Mouse (Mus musculus) CH12F3 (cell line): Measurements from ENCODE around the gene Cfap157.

Experiments
- in situ Hi-C: fragments of 300-500 bp; cut with MboI; formaldehyde crosslinking; loops from 2 replicates; pipeline ENCODE4 v1.14.3; 2020; ENCODE audit warnings: low sequenced_read_pairs

Cfap157 gene

DNA sequence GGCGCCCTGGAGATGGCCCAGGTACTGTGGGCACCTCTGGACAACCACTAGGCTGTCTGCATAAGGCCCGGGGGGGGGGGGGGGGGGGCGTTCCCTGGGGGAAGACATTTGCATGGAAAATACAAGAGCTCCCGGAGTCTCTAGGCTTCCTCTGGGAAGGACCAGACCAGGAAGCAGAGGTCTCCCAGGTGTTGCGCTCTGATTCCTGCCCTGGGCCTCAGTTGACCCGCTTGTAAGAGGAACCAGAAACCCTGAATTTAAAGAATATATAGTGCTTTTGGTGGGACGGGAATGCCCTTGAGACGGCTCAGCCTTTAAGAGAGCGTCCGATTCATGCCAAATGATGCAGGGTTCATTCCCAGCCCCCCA, 32.6 kb downstream of the Cfap157 start:
- in situ Hi-C loops, result no loop called here

DNA sequence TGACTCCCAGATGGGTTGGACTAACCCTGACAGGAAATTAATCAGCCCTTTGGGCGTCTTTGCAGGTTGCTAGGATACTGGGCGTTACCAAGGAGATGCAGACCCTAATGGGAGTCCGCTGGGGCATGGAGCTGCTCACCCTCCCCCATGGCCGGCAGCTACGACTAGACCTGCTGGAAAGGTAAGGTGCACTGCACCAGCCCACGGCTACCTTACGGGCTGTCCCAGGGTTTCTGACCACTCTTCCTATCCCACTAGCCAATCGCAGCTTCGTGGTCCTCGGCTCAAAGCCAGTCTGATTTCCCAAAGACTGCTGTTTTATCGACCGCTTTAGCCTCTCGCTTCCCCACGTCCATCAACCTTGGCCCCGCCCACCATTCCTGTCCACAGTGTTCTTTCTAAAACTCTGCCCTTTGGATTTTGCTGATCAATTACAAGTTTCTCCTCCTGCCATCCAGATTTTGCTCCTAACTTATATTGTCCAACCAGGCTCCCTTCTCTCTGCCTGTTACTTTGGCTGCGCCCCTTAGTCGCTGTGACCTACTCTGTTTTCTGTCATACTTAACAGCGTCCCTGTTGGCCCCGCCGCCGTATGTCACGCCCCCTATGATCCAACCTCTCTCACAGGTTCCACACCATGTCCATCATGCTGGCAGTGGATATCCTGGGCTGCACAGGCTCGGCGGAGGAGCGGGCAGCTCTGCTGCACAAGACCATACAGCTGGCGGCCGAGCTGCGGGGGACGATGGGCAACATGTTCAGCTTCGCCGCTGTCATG, 33.2 kb downstream of the Cfap157 start:
- in situ Hi-C loops, result no loop called here

DNA sequence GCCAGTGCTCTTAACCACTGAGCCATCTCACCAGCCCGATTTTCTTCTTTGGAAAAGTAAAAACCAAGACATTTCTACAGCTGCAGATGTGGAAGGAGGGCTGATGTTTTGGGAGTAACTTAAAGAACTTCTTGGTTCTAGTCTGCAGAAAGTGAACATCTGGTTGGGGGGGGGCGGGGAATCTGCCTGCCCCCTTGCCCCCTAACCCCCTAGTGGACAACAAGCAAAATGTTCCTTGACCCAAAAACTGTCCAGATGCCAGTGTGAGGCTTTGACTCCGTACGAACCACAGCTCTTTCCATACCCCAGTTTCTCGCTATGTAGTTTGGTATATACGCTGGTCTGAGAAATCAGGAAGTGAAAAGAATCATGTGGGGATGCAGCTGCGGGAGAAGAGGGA, 34.0 kb downstream of the Cfap157 start:
- in situ Hi-C loops, result no loop called here

DNA sequence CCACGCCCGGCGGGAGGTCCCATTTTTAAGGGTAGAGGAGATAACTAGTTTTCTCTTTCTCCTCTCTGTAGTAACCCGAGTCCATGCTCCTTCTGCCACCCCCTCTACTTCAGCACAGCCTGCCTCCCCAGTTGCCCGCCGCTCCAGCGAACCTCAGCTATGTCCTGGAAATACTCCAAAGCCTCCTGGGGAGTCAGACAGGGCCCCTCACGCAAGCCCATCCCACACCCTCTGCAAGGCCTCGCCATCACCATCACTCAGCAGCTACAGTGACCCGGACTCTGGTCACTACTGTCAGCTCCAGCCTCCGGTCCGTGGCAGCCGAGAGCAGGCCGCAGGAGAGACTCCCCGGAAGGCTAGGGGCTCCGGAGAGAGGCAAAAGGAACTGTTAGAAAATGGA, 35.1 kb downstream of the Cfap157 start:
- in situ Hi-C loops, result loop anchor here (5.0 kb wide), 1 partner anchor 37 kb away; the partner anchor contains the start of gene Cdk9

DNA sequence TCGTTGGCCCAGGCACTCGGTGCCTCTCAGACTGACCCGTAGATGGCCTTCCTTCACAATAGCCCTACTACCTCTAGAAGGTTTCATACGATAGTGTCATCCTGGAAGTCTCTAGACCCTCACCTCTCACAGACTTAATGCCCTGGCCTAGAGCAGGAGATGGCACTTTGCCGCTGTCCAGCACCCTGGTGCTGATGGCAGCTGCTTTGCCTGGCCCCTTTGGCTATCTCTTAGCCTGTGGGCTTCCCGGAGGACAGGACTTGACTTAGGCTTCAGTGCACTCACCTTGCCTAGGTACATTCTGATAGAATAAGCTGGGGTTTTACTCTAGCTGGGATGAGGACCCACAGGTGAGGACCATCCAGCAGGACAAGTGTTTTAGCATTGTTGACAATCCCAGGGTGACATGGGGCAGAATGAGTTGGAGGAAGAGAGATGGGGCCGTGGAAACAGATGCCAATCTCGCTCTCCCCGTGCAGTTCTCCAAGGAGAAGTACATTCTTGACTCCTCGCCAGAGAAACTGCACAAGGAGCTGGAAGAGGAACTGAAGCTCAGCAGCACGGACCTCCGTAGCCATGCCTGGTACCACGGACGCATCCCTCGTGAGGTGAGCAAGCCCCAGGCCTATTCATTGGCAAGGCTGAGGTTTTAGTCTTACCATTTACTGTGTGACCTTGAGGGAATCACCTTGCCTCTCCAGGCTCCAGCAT, 39.8 kb downstream of the Cfap157 start:
- in situ Hi-C loops, result no loop called here

DNA sequence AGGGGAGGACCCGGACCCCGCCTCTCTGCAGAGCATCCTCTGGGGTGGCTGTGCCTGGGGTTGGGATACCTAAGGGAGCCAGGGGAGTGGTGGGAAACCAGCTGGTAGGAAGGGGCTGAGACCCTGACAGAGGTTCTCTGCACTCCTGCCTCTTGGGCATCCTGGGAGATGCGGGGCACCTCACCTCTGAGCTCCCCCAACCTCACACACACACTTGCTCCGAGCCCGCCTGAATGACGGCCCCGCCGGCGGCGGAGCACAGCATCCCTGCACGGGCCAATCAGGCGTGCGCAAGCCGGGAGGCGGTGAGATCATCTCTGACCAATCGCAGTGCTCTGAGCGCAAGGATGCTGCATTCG, 42.1 kb downstream of the Cfap157 start:
- in situ Hi-C loops, result no loop called here

DNA sequence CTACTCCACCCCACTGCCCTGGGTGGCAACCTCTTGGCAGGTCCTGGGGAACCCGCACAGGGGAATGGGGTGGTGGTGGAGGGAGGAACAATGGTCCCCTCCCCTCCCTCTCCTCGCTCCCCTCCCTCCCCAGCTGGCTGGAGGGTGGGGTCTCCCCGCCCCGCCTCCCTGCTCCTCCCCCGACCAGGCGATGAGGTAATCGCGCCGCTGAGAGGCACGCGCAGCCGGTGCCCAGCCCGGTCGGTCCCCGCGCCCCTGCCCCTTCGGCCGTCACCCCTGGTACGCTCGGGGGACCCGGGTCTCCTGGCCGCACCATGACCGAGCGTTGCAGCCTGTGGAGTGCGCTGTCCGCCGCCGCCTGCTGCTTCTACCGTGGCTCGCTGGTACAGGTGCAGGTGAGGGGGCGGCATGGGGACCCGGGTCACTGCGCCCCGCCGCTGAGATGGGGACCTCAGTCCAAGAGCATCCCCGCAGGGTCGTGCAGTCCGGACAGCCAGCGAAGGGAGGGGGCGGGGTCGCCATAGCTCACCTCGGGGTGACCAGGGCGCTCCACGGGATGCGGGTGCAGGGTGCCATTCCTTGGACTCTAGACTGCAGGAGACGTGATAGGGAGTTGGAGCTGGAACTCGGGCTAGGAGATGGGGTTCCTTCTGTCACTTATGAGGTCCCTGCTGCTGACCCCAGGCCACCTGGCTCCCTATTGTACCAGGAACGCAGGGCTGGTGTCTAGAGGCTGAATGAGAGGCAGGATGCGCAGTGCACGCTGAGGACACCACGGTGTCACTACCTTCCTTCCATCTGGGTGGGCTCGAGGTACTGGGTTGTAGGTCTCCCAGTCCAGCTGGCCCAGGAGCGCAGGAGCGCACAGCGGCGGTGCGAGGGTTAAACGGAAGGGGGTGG, 42.7 kb downstream of the Cfap157 start:
- in situ Hi-C loops, result no loop called here

DNA sequence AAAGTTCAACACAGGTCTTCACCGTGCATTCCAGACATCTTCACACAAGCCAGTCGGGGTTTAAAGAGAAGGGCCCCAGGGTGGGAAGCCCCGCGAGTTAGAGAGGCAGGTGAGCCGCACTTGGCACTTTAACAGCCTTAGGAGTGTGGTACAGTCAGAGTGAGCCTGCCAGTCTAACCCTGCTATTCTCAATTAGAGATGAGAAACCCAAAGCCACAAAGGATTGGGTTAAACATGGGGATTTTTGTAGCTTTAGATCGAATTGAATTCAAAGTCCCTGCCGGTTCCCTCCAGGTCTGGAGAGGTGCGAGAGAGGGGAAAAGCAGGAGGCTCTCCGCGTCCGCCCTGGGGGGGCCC, 43.3 kb downstream of the Cfap157 start, which contains the start of gene 6330409D20Rik:
TSS of gene 6330409D20Rik (minus strand) at position 101 of the 357 bp plus-strand sequence.
- in situ Hi-C loops, result no loop called here

DNA sequence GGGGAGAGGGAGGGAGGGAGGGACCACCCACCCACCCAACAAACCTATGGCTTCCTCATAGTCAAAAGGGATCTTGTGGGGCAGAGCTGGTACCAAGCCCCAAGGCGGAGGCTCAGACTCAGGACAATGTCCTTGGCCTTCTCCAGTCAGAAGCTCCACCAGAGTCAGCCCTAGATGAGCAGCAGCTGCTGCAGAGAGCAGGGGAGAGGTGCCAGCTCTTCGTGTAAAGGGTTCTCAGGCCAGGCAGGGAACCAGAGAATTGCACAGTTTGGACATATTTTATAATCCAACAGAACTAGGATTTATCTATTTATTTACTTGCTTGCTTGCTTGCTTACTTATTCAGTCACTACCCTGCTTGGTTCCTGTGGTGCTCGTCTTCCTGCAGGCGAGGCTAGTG, 44.9 kb downstream of the Cfap157 start:
- in situ Hi-C loops, result no loop called here

DNA sequence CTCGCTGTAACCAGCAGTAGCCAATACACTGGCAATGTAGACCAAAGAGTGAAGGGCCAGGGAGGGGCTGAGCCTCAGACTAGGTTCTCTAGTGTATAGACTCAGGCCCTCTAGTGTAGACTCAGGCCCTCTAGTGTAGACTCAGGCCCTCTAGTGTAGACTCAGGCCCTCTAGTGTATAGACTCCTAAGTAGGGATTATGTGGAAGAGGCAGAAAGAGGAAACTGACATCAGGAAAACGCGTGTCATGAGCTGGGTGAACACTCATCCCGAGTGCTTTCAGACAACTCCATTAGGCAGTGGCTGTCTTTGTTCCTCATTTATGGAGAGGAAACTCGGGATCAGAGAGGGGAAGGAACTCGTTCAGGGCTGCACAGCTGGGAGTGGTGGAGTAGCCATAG, 47.2 kb downstream of the Cfap157 start:
- in situ Hi-C loops, result no loop called here

DNA sequence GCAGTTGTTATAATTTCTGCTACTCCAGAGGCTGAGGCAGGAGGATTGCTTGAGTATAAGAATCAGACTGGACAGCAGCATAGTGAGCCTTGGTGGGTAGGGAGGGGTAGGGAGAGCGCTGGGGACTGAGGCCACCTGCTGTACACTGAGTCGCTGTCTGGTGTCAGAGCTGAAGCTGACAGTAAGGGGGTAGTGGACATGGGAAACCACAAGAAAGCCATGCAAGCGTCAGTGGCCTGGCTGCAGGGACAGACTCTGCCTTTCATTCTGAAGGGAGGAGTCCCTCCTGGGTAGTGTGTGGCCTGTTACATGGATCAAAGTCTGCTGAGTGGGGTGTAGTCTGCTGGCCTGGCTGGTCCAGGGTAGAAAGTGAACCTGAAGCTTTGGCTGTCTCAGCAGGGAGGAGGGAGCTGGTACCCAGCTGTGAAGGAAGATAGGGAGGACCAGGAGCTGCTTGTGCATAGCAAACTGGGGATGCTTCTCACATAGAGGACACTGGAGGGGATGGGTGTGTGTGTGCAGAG, 47.9 kb downstream of the Cfap157 start:
- in situ Hi-C loops, result no loop called here

DNA sequence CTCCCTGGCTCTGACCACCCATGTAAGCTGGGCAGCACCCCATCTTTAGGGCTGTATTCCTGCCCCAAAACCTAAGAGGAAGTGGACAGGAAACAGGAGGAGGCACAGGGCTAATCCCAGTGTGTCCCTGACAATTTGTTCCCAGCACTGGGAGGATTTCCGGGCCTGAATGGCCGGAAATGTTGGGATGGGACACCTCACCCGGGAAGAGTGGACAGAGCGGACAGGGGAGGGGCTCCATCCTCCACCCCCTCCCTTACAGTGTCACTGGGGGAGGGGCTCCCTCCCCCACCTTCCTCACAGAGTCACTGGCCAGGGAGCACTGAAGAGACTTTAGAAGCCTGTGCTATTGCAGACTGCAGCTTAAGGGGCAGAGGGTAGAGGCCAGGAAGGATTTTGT, 49.3 kb downstream of the Cfap157 start:
- in situ Hi-C loops, result no loop called here

DNA sequence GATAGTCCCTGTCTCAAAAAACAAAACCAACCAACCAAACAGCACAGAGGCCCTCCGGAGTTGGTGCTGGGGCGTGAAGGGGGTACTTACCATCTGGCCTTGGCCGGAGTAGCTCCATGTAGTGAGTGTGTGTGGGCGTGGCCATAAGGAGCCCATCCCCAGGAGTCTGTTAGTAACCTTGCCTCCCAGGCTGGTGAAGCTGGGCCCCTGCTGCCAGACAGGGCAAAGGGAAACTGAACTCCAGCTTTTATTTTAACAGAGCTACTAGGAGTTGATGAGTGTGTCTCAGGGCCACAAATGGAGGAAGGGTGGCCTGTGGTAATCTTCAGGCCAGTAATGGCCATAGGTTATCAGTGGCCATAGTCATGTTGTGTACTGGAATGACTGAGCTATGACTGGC, 49.7 kb downstream of the Cfap157 start:
- in situ Hi-C loops, result no loop called here

DNA sequence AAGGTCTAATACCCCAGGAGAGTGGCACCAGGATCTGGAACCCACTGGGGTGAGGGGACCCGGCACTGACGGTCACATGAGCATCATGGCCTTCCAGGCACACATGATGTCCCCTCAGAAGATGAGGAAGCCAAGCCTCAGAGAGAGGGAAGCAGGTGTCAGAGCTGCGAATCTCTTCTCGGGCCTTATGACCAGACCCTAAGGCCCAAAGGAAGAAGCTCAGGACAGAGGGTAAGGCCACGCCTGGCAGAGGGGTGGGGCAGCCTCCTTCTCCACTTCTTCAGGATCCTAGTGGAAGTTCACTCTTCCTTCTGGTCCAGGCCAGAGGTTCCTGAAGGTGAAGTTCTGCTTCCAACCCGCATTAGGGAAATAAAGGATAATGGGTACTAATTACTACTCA, 51.5 kb downstream of the Cfap157 start:
- in situ Hi-C loops, result no loop called here

DNA sequence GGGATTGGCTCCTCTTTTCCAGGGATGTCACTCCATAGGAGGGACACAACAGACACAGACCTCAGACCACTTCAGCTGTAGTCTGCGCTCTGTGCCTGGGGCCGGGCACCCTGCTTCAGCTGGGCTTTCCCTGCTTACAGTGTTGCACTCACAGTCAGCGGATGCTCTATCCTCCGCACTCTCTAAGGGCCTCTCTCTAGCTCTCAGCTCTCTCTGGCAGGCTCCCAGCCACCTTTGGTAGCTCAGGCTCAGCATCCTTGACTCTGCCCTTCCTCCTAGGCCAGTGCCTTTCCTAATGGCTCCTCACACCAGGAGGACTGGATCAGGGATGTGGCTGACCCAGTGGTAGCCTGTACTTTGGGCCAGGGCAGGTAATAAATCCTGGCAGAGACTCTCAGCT, 52.3 kb downstream of the Cfap157 start:
- in situ Hi-C loops, result no loop called here

DNA sequence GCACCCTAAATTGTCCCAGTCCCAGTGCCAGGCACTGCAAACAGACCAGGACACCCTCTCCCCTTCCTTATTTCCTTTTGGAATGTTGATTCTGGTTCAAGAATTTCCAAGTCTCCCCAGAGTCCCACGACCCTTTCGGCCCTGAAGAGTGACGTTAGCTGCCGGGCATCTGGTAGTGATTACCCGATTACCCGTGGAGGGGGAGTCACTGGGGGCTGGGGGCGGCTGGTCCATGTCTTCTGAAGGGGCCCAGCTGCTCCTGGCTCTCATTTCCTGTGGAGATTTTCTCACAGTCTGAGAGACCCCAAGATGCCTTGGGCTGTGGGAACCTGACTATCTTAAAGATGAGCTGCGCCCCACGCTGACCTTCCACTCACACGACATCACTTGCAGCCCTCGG, 53.4 kb downstream of the Cfap157 start:
- in situ Hi-C loops, result no loop called here

DNA sequence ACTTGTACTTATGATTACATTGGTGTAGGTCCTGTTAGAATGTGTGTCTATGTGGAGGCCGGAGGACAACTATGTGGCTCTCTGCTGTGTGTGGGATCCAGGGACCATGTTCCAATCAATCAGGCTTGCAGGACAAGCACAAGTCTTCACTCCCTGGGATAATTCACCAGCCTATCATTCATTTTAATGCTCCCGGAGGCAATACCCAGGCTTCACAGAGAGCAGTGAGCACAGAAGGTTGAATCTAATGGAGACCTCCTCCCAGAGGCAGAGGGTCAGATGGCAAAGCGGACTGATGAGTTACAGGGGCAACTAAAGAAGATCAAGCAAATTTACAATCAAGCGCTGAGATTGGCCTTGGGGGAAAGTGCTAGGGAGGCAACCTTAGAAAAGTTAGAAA, 54.7 kb downstream of the Cfap157 start:
- in situ Hi-C loops, result no loop called here

DNA sequence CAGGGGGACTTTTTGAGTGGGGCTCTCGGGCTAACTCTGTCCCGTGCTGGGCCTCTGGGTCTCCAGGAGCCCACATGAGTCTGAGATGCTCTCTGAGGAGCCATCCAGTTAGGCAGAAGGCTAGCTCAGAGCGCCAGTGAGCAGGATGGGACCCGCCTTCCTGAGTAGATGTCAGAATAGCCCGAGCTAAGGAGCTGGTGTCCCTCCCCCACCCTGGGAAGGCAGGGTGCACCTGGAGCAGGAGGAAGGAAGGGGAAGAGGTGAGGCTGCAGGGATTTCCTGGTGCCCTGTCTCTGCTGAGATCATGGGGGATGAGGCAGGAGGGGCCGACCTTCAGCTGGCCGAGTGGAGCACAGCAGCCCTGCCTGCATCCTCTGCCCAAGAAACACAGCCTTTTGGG, 55.8 kb downstream of the Cfap157 start:
- in situ Hi-C loops, result no loop called here

DNA sequence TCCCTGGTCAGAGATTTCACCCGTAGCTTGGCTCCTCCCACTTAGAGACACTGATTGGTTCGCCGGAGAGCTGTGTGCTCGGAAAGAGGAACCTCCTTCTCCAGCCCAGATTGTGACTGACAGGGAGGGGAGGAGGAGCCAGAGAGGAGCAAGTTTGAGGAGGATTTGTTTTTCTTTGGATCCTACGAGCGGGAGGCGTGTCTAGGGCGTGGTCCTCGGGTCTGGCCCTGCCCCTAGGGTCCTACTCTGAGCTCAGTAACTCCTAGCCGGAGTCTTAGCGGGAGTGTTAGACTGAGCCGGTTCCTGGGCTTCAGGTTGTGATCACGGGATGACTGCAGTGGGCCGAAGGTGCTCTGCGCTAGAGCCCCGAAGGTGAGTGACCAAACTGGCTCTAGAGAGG, 56.8 kb downstream of the Cfap157 start:
- in situ Hi-C loops, result no loop called here
